Mouse (Mus musculus) limb, embryonic 14.5 days (tissue): Measurements from ENCODE around the gene Slc18a3. TPM values are rescaled to one million over a fixed set of nuclear protein-coding genes. Genes with fewer than 3 reads are reported as not detected.

ENCODE experiments used
- ATAC-seq: fragments of 200-750 bp; cut with Nextera tagmentation; 2 replicates; pipeline ENCODE4 v1.8.0; 2017; ENCODE audit warnings: low read depth, moderate number of reproducible peaks, moderate TSS enrichment; ENCODE audit not compliant: low FRiP score
- DNase-seq: peaks from one replicate; pipeline ENCODE4 v3.0.0-alpha.2; 2015; ENCODE audit warnings: low spot score
- H3K27ac ChIP-seq: fragments of 300-500 bp; sonication (generic); replicated peaks from 2 replicates; pipeline ENCODE4 v1.5.1; 2014; ENCODE audit warnings: low read depth, mild to moderate bottlenecking, low read length, moderate library complexity, mixed read lengths
- H3K27me3 ChIP-seq: fragments of 300-500 bp; sonication (generic); 2 replicates; pipeline ENCODE4 v1.6.1; 2014; ENCODE audit warnings: low read length, mixed read lengths; ENCODE audit not compliant: control insufficient read depth, insufficient read depth
- H3K36me3 ChIP-seq: fragments of 300-500 bp; sonication (generic); 2 replicates; pipeline ENCODE4 v1.6.1; 2014; ENCODE audit warnings: mild to moderate bottlenecking, low read length, moderate library complexity, mixed read lengths; ENCODE audit not compliant: control insufficient read depth, insufficient read depth
- H3K4me1 ChIP-seq: fragments of 300-500 bp; sonication (generic); 2 replicates; pipeline ENCODE4 v1.6.1; 2014; ENCODE audit warnings: antibody characterized with exemption, low read length, mixed read lengths; ENCODE audit not compliant: control insufficient read depth, insufficient read depth
- H3K4me2 ChIP-seq: fragments of 300-500 bp; sonication (generic); replicated peaks from 2 replicates; pipeline ENCODE4 v1.6.1; 2014; ENCODE audit warnings: low read depth, mild to moderate bottlenecking, low read length, moderate library complexity; ENCODE audit not compliant: severe bottlenecking
- H3K4me3 ChIP-seq: fragments of 300-500 bp; sonication (generic); replicated peaks from 2 replicates; pipeline ENCODE4 v1.5.1; 2014; ENCODE audit warnings: low read length
- H3K9ac ChIP-seq: fragments of 300-500 bp; sonication (generic); 2 replicates; pipeline ENCODE4 v1.6.1; 2014; ENCODE audit warnings: mild to moderate bottlenecking, low read depth, low read length, moderate library complexity; ENCODE audit not compliant: severe bottlenecking
- H3K9me3 ChIP-seq: fragments of 300-500 bp; sonication (generic); 2 replicates; pipeline ENCODE4 v1.6.1; 2016; ENCODE audit warnings: low read length; ENCODE audit not compliant: control insufficient read depth
- POLR2A ChIP-seq: fragments of 200-500 bp; IDR thresholded peaks from 2 replicates; pipeline ENCODE4 v1.8.0; 2012; ENCODE audit warnings: inconsistent platforms, mild to moderate bottlenecking, moderate library complexity, borderline replicate concordance; ENCODE audit not compliant: insufficient read depth, insufficient read length; ENCODE audit errors: extremely low read depth
- WGBS: fragments of 180-500 bp; shearing (Covaris S2); extraction: QIAGEN DNeasy Blood & Tissue Kit; methylation state at CpG from one replicate; pipeline ENCODE4 v1.1.7; 2014; 5-methylcytosine and 5-hydroxymethylcytosine counted together
- polyA plus RNA-seq, 2 experiments: library from polyadenylated mRNA; depleted of rRNA in 1 of 2; stranded (reverse) in 1 of 2; unstranded in 1 of 2; fragments of >200 nt; fragmentation: Nextera tagmentation in 1 of 2; extraction: Ambion mirVana in 1 of 2; gene quantifications; 2 replicates each; pipeline versions ENCODE4 v1.2.1 to v1.2.3; 2012 to 2014

The Slc18a3 gene
- polyA plus RNA-seq, 2 experiments = 0.14 TPM; not detected in 1

GRCm38 (mm10) chr14:32508105-32508835 lies 43.6 kb upstream of the Slc18a3 start:
- no peaks in the 10 kb centered on the region for H3K36me3 ChIP-seq
- no peak for TF ChIP-seq POLR2A

GRCm38 (mm10) chr14:32507216-32507615 lies 42.6 kb upstream of the Slc18a3 start:
- WGBS = 82% methylated on average over 4 of the region's 4 CpGs
- Histone ChIP-seq H3K27ac (no peak overlapping the region), H3K27me3 (no peaks in the 10 kb centered on the region), H3K9ac (no peak overlapping the region), H3K9me3 (no peaks in the 10 kb centered on the region), H3K36me3 (no peaks in the 10 kb centered on the region), H3K4me1 (no peaks in the 10 kb centered on the region), H3K4me2 (no peak overlapping the region), H3K4me3 (no peak overlapping the region)
- no peak for TF ChIP-seq POLR2A
- DNase-seq (no peak), ATAC-seq (no peak)

More at GRCm38 (mm10) chr14:32508105-32508835, 43.6 kb upstream of the Slc18a3 start:
- Histone ChIP-seq H3K27me3 (no peaks in the 10 kb centered on the region), H3K4me3 (no peak overlapping the region), H3K9me3 (no peaks in the 10 kb centered on the region), H3K27ac (no peak overlapping the region), H3K9ac (no peak overlapping the region), H3K4me2 (no peak overlapping the region), H3K4me1 (peaks cover 3% of the 10 kb centered on the region; the same call in 1 of the 2 replicates)
- ATAC-seq (no peak), DNase-seq (no peak)
- WGBS = 63% methylated on average over 10 of the region's 10 CpGs

GRCm38 (mm10) chr14:32506329-32506728 lies 41.7 kb upstream of the Slc18a3 start:
- 85% methylated on average over 10 of the region's 10 CpGs for WGBS

GRCm38 (mm10) chr14:32503897-32504296 lies 39.2 kb upstream of the Slc18a3 start:
- no peak overlapping the region for H3K4me2 ChIP-seq
- H3K27ac ChIP-seq = no peak overlapping the region
- no peak overlapping the region for H3K4me3 ChIP-seq
- WGBS = 68% methylated on average over 1 of the region's 1 CpGs
- H3K27me3 ChIP-seq = no peaks in the 10 kb centered on the region
- H3K9me3 ChIP-seq = no peaks in the 10 kb centered on the region
- H3K9ac ChIP-seq = no peak overlapping the region
- H3K4me1 ChIP-seq = no peaks in the 10 kb centered on the region
- ATAC-seq (no peak), DNase-seq (no peak)
- TF ChIP-seq POLR2A = no peak
- H3K36me3 ChIP-seq = no peaks in the 10 kb centered on the region

More at GRCm38 (mm10) chr14:32506329-32506728, 41.7 kb upstream of the Slc18a3 start:
- Histone ChIP-seq H3K27me3 (no peaks in the 10 kb centered on the region), H3K4me3 (no peak overlapping the region), H3K36me3 (no peaks in the 10 kb centered on the region), H3K4me2 (no peak overlapping the region), H3K27ac (no peak overlapping the region), H3K9me3 (no peaks in the 10 kb centered on the region), H3K4me1 (no peaks in the 10 kb centered on the region), H3K9ac (no peak overlapping the region)
- ATAC-seq (no peak), DNase-seq (no peak)
- TF ChIP-seq POLR2A = no peak

- 56% methylated on average over 9 of the region's 9 CpGs for WGBS
- ATAC-seq = no peak
- Histone ChIP-seq H3K4me2 (no peak overlapping the region), H3K27ac (no peak overlapping the region), H3K9me3 (no peaks in the 10 kb centered on the region), H3K4me3 (no peak overlapping the region), H3K9ac (no peak overlapping the region), H3K4me1 (no peaks in the 10 kb centered on the region), H3K27me3 (no peaks in the 10 kb centered on the region), H3K36me3 (no peaks in the 10 kb centered on the region)
- no peak for DNase-seq
- TF ChIP-seq POLR2A = no peak
Measured at GRCm38 (mm10) chr14:32502764-32503688, 38.4 kb upstream of the Slc18a3 start.
